Mouse (Mus musculus) lung, embryonic 14.5 days (tissue): Measurements from ENCODE around the gene Rnf126. TPM values are rescaled to one million over a fixed set of nuclear protein-coding genes. Genes with fewer than 3 reads are reported as not detected.
A peak's percentile ranks its signal among the peaks of the same experiment; 100 is the strongest.

Source experiments
- ATAC-seq: fragments of 200-750 bp; cut with Nextera tagmentation; 2 replicates; pipeline ENCODE4 v1.8.0; 2017; ENCODE audit warnings: mild to moderate bottlenecking, moderate TSS enrichment, moderate library complexity; ENCODE audit not compliant: insufficient read depth
- DNase-seq: peaks from one replicate; pipeline ENCODE4 v3.0.0-alpha.2; 2015
- H3K27ac ChIP-seq: fragments of 300-500 bp; sonication (generic); 2 replicates; pipeline ENCODE4 v1.5.1; 2014; ENCODE audit warnings: low read depth, mild to moderate bottlenecking, moderate library complexity
- H3K27me3 ChIP-seq: fragments of 300-500 bp; sonication (generic); 2 replicates; pipeline ENCODE4 v1.6.1; 2014; ENCODE audit warnings: low read length, control low read depth; ENCODE audit not compliant: insufficient read depth
- H3K36me3 ChIP-seq: fragments of 300-500 bp; sonication (generic); 2 replicates; pipeline ENCODE4 v1.6.1; 2014; ENCODE audit warnings: control low read depth; ENCODE audit not compliant: insufficient read depth
- H3K4me1 ChIP-seq: fragments of 300-500 bp; sonication (generic); 2 replicates; pipeline ENCODE4 v1.6.1; 2014; ENCODE audit warnings: antibody characterized with exemption, control low read depth; ENCODE audit not compliant: insufficient read depth
- H3K4me2 ChIP-seq: fragments of 300-500 bp; sonication (generic); 2 replicates; pipeline ENCODE4 v1.6.1; 2014; ENCODE audit warnings: mild to moderate bottlenecking
- H3K4me3 ChIP-seq: fragments of 300-500 bp; sonication (generic); 2 replicates; pipeline ENCODE4 v1.5.1; 2014; ENCODE audit warnings: low read depth, low read length
- H3K9ac ChIP-seq: fragments of 300-500 bp; sonication (generic); 2 replicates; pipeline ENCODE4 v1.6.1; 2014
- H3K9me3 ChIP-seq: fragments of 300-500 bp; sonication (generic); 2 replicates; pipeline ENCODE4 v1.6.1; 2016; ENCODE audit warnings: low read depth, low read length, control low read depth
- CTCF ChIP-seq: IDR thresholded peaks from 2 replicates; pipeline ENCODE4 v1.5.1; 2016; ENCODE audit warnings: antibody characterized with exemption, low read depth
- WGBS: fragments of 180-500 bp; shearing (Covaris S2); extraction: QIAGEN DNeasy Blood & Tissue Kit; methylation state at CpG from one replicate; pipeline ENCODE4 v1.1.7; 2014; 5-methylcytosine and 5-hydroxymethylcytosine counted together
- polyA plus RNA-seq: library from polyadenylated mRNA; unstranded; fragments of >200 nt; fragmentation: Nextera tagmentation; extraction: Ambion mirVana; gene quantifications from 2 replicates; pipeline ENCODE4 v1.2.1, GENCODE M21; 2014

Rnf126 gene
- polyA plus RNA-seq, 1 experiment from 2014 or later = 123 TPM

- peaks cover 29% of the 10 kb centered on the region for H3K27me3 ChIP-seq
- H3K9me3 ChIP-seq = no peaks in the 10 kb centered on the region
- H3K9ac ChIP-seq = no peak overlapping the region
- ATAC-seq (no peak), DNase-seq (no peak)
- 0 out of 2 replicates have a peak, but pooled peaks cover 4% of the 10 kb centered on the region for H3K4me1 ChIP-seq
- no peak overlapping the region for H3K4me2 ChIP-seq
- no peak overlapping the region for H3K4me3 ChIP-seq
- TF ChIP-seq CTCF = no peak
- WGBS = 57% methylated on average over 5 of the region's 5 CpGs
- H3K36me3 ChIP-seq = no peaks in the 10 kb centered on the region
- no peak overlapping the region for H3K27ac ChIP-seq
Measured at GRCm38 (mm10) chr10:79721089-79721488, 45.7 kb downstream of the Rnf126 start.

GRCm38 (mm10) chr10:79717640-79718357 lies 49.0 kb downstream of the Rnf126 start:
- ATAC-seq = no peak
- Histone ChIP-seq H3K9me3 (no peaks in the 10 kb centered on the region), H3K9ac (no peak overlapping the region), H3K4me2 (peak overlapping the region; percentile 96), H3K36me3 (no peaks in the 10 kb centered on the region), H3K27me3 (peaks cover 41% of the 10 kb centered on the region), H3K4me3 (peak overlapping the region; percentile 55), H3K4me1 (0 out of 2 replicates have a peak, but pooled peaks cover 4% of the 10 kb centered on the region), H3K27ac (no peak overlapping the region)
- 3% methylated on average over 43 of the region's 43 CpGs for WGBS
- no peak for TF ChIP-seq CTCF
- DNase-seq = peak; percentile 94

GRCm38 (mm10) chr10:79716988-79717355 lies 49.8 kb downstream of the Rnf126 start:
- H3K9ac ChIP-seq = no peak overlapping the region; the same call in 1 of the 2 replicates
- 0 out of 2 replicates have a peak, but pooled peaks cover 4% of the 10 kb centered on the region for H3K4me1 ChIP-seq
- H3K36me3 ChIP-seq = peaks cover 3% of the 10 kb centered on the region
- peak overlapping the region; percentile 96 for H3K4me2 ChIP-seq
- peaks cover 41% of the 10 kb centered on the region for H3K27me3 ChIP-seq
- TF ChIP-seq CTCF = no peak
- peak overlapping the region; percentile 55 for H3K4me3 ChIP-seq
- H3K27ac ChIP-seq = no peak overlapping the region
- under 1% methylated on average over 37 of the region's 44 CpGs for WGBS
- no peak for DNase-seq
- no peaks in the 10 kb centered on the region for H3K9me3 ChIP-seq
- no peak for ATAC-seq

GRCm38 (mm10) chr10:79716254-79716987 lies 50.3 kb downstream of the Rnf126 start, which contains the start of gene Hcn2:
Gene Hcn2 (plus strand): TSS chr10:79716634.
- Histone ChIP-seq H3K4me2 (peak within 1 kb of the TSS; percentile 96), H3K4me1 (0 out of 2 replicates have a peak, but pooled peaks cover 4% of the 10 kb centered on the region), H3K36me3 (peaks cover 9% of the 10 kb centered on the region), H3K27ac (no peak within 1 kb of the TSS), H3K9ac (no peak within 1 kb of the TSS; the same call in 1 of the 2 replicates), H3K9me3 (no peaks in the 10 kb centered on the region), H3K4me3 (peak within 1 kb of the TSS; percentile 55), H3K27me3 (peaks cover 41% of the 10 kb centered on the region)
- TF ChIP-seq CTCF = no peak
- whole genome bisulfite sequencing = 1% methylated on average over 54 of the region's 91 CpGs
- DNase-seq (no peak), ATAC-seq (peak; percentile 16; the same call in 1 of the 2 replicates)

GRCm38 (mm10) chr10:79714996-79715395 lies 51.8 kb downstream of the Rnf126 start:
- no peak for TF ChIP-seq CTCF
- no peak overlapping the region for H3K9ac ChIP-seq
- H3K4me3 ChIP-seq = no peak overlapping the region
- H3K4me2 ChIP-seq = no peak overlapping the region
- H3K27ac ChIP-seq = no peak overlapping the region
- no peak for ATAC-seq
- 55% methylated on average over 4 of the region's 4 CpGs for WGBS
- no peak for DNase-seq
- peaks cover 23% of the 10 kb centered on the region for H3K36me3 ChIP-seq
- peaks cover 41% of the 10 kb centered on the region for H3K27me3 ChIP-seq
- H3K9me3 ChIP-seq = no peaks in the 10 kb centered on the region
- H3K4me1 ChIP-seq = 0 out of 2 replicates have a peak, but pooled peaks cover 4% of the 10 kb centered on the region

GRCm38 (mm10) chr10:79713163-79713562 lies 53.6 kb downstream of the Rnf126 start:
- Histone ChIP-seq H3K9me3 (no peaks in the 10 kb centered on the region), H3K9ac (no peak overlapping the region), H3K36me3 (peaks cover 39% of the 10 kb centered on the region), H3K4me3 (no peak overlapping the region), H3K27ac (no peak overlapping the region), H3K27me3 (peaks cover 32% of the 10 kb centered on the region), H3K4me1 (0 out of 2 replicates have a peak, but pooled peaks cover 4% of the 10 kb centered on the region), H3K4me2 (no peak overlapping the region)
- no peak for DNase-seq
- no peak for TF ChIP-seq CTCF
- no peak for ATAC-seq
- 24% methylated on average over 1 of the region's 1 CpGs for WGBS
